Mouse (Mus musculus) urinary bladder, postnatal 25 days (tissue): Measurements from ENCODE around the gene Cuta.
A peak's percentile ranks its signal among the peaks of the same experiment; 100 is the strongest.
"Not testable (repeated sequence)": the region's sequence is repeated elsewhere in the genome, so short reads cannot be mapped to it uniquely, and the experiment has no call there.

ENCODE experiments used
- DNase-seq: peaks from one replicate; pipeline ENCODE4 v3.0.0; 2022; ENCODE audit warnings: low spot score

The Cuta gene

GRCm38 (mm10) chr17:26935027-26935426, 4.3 kb downstream of the Cuta start:
- DNase-seq, result no peak

GRCm38 (mm10) chr17:26933885-26934827, 5.2 kb downstream of the Cuta start:
- DNase-seq, result no peak

DNA sequence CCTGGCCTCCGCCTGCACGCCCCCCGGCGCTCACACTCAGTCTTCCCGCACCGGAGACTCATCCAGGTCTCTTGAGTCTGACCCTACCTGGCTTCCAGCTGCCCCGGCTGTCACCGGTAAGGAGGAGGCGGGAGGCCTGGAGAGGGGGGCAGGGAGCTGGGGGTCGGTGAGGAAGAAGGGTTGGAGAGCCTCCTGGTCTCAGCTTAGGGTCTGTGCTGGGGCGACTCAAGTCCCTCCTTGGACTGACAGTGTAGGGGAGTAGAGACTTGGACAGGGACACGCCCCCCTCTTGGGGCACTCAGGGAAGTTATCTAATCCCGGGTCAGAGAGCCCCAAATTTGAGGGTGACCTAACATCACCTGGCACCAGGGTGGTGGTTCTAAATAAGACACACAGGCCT, 6.0 kb downstream of the Cuta start:
- no peak for DNase-seq

DNA sequence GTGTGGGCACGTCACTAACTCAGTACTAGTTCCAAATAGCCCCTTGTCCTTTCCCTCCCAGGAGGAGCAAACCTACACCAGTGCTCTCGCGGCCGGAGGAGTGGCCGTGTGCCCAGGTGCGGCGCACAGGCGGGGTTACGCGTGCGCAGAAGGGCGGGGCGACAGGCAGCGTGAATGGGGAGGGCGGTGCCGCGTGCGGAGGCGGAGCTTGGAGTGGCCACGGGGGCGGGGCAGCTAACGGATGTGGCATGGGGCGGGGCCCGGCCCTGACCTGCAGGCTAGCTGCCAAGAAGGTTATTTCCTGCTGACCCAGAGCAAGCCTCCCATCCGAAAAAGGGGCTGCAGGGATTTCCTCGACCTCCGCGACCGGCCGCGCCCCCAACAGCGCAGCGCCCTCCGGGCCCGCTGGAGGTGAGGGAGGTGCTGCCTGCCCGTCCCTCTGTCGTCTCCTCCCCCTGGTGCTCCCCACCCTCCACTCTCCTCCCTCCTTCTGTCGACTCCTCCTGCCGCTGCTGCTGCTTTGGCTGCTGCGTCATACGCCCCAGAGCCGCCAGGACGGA, 6.5 kb downstream of the Cuta start, which contains the start of gene Phf1:
TSS of gene Phf1 (plus strand) at position 214 of the 560 bp plus-strand sequence.
- peak; percentile 99 for DNase-seq

GRCm38 (mm10) chr17:26931795-26932194, 7.6 kb downstream of the Cuta start:
- DNase-seq, result not testable (repeated sequence)

DNA sequence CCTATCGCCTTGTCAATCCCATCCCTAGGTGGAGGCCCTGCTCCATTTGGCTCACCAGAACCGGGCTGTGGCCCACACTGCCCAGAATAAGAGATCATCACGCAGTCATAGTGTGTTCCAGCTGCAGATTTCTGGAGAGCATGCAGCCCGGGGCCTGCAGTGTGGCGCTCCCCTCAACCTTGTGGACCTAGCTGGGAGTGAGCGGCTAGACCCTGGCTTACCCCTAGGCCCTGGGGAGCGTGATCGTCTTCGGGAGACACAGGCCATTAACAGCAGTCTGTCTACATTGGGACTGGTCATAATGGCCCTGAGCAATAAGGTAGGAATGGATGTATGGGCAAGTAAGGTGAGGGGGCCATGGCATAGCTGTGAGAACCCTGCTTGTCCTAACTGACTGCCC, 14.0 kb downstream of the Cuta start:
- DNase-seq, result not testable (repeated sequence)

DNA sequence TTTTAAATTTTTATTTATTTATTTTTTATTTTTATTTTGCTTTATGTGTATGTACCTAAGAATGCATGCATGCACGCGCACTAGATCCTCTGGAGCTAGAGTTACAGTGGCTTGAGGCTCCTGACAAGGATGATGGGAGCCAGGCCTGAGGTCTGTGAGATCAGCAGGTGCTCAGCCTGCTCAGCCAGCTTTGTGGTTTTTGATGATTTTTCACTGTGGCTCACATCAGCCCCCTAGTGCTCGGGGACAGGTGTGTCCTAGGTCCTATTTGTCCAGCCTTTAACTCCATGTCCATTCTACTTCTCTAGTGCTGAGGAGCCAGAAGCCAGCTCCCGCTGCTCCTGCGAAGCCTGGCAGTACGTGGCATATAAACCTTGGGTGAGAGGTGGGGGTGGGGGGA, 17.0 kb downstream of the Cuta start:
- not testable (repeated sequence) for DNase-seq

DNA sequence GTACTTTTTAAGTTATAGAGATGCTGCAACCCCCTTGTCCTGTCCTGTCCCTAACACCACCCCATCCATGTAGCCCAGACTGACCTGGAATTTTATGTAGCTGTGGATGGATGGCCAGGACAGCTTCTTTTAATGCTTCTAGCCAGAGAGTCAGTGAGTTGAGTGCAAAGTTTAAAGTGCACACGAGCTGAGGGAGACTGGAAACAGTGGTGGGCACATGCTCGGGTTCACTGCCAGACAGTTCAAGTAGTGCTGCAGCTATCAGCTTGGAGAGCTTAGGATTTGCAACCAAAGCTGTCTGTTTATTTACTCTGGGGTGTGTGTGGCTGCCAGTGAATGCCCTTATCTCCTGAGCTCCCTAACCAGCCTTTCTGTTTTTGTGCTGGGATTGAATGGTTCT, 19.9 kb downstream of the Cuta start:
- DNase-seq, result not testable (repeated sequence)

DNA sequence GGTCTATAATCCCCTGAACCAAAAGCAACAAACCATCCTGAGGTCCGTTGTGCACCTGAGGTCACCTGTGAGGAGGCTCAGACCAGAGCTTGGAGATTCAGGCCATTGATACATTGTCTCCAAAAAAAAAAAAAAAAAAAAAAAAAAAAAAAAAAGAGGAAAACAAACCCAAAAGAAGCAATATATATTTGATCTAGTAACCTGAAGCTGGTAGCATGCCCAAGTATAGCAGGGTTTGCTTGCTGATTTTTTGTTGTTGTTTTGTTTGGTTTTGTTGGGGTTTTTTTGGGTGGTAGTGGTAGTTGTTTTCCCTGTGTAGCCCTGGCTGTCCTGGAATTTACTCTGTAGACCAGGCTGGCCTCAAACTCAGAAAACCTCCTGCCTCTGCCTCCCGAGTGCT, 21.0 kb downstream of the Cuta start:
- no peak for DNase-seq

- DNase-seq, result not testable (repeated sequence)
Measured at GRCm38 (mm10) chr17:26917560-26917959, 21.8 kb downstream of the Cuta start.

DNA sequence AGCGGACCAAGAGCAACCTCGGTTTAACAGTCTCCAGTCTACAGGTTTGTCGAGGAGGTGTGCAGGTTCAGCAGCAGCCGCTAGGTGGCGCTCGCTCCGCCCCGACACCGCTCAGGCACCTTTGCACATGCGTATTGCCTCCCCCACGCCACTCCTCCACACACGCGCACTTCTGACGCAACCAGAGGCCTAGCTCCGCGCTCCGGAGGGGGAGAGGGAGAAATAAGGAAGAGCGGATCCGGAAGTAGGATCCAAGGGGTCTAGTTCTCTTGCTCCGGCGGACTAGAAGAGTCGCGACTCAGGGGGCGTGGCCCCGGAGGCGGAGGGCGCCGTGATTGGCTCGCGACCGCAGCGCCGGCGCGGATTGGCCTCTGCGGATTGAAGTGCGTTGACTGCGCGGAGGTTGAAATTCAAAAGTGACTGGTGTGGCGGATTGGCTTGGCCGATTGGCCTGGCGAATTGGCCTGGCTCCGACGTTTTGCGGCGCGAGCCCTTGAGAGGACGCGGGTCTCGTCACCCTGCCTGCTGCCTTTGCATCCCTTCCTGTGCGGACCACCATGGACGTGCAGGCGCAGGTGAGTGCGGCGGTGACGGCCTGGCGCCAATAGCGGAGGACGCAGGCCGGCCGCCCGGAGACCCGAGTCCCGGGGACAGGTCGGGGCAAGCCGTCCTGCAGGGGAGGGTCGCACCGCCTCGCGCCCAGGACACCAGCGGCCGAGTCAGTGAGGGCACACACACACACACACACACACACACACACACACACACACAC, 22.5 kb downstream of the Cuta start, which contains the start of gene Kifc5b:
TSS of gene Kifc5b (plus strand) at position 381 of the 772 bp plus-strand sequence.
- peak; percentile 99 for DNase-seq

- DNase-seq, result no peak
Measured at GRCm38 (mm10) chr17:26915248-26915647, 24.1 kb downstream of the Cuta start.

DNA sequence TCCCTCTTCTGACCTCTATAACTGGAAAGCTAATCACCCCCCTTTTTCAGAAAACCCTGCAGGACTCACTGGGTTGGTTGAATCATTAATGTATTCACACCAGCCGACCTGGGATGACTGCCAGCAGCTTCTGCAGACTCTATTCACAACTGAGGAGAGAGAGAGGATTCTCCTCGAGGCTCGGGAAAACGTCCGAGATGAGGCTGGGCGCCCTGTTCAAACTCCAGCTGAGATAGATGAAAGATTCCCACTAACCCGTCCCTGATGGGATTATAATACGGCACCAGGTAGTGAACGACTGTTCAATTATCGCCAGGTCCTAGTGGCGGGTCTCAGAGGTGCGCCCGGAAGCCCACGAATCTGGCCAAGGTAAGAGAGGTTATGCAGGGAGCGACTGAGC, 31.9 kb downstream of the Cuta start:
- not testable (repeated sequence) for DNase-seq

- DNase-seq, result no peak
Measured at GRCm38 (mm10) chr17:26904320-26904719, 35.0 kb downstream of the Cuta start.

GRCm38 (mm10) chr17:26900916-26901315, 38.5 kb downstream of the Cuta start:
- no peak for DNase-seq

DNA sequence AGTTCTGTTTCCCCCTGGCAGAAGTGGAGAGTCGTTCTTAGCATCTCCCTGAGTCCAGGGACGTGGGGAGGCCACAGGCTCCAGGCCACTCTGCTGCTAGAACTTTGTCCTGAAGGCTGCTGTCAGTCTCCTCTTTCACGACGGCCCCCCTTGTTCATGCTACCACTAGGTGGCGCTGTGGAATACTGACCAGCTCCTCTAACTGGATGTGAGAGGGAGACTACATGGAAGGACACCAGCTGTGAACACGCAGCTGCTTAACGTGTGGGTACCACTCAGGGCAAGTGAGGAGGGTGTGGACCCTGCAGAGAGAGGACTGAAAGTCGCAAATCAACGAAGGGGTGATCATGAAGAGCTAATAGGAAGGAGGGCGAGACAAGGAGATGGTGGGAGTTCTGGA, 43.8 kb downstream of the Cuta start:
- peak; percentile 77 for DNase-seq

- no peak for DNase-seq
Measured at GRCm38 (mm10) chr17:26894342-26894741, 45.0 kb downstream of the Cuta start.

DNA sequence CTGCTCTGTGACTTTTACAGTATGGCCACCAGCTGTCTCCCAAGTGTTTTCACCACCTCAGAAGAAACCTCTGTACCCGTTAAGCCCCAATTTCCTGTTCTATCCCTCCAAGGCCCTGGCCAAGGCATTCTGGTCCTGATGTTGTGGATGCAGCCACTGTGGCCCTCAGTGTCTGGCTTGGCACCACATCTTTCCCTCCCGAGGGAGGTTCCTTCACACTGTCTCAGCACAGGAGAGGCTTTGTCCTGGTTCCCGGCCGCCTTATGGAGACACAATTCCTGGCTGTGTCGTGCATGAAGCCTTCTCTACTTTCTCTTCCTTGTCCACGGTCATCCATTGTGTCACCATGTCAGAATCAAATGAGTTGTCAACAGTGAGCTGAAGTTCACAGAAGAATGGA, 45.9 kb downstream of the Cuta start:
- no peak for DNase-seq

GRCm38 (mm10) chr17:26892635-26893375, 46.6 kb downstream of the Cuta start:
- no peak for DNase-seq

DNA sequence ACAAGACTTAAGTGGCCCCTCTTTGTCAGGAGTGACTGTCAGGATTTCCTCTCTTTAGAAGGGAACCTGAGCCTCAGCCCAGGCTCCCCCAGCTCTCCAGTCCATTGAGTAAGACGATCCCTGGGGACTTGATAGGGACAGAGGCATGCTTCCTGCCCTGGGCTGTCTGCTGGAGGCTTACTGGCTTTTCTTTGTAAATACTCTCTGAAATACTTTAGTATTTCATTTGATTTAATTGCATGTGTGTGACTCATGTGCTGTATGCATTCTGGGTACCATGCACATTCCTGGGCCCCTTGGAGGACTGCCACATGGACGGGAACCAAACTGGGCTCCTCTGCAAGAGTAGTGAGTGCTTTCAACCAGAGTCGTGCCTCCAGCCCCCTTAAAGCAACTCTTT, 51.4 kb downstream of the Cuta start:
- no peak for DNase-seq

DNA sequence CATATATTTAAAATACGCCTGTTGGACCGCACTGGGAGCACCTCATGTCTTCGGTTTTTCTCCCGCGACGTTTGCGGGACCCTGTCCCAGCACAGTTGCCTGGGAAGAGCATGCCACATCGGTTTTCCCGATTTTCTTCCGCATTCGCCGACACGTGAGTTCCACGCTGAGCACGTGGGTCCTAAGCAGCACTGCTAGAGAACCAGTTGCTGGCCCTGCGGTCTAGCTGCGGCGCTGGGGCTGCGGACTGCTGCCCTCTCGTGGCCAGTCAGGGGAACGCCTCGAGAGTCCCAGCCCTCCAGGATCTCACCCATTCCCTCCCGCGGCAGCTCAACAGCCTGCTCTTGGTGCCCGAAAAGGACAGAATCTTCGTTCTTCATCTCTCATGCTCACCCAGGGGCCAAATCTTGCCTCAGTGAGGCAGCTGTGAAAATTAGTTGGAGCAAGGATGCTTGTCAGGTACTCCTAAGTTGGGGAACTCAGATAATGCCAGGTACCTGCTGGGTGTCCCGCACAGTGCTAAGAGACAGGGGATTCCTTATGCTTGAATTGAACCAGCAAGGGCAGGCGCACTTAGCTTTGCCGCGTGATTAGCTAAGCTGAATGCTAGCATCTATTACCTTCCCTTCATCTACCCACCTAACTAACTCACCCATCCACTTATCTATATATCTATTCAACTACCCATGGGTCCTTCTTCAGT, 53.2 kb downstream of the Cuta start:
- peak; percentile 83 for DNase-seq
